Mouse (Mus musculus): ENCODE data around the gene Dok4. TPM values are rescaled to one million over a fixed set of nuclear protein-coding genes. Genes with fewer than 3 reads are reported as not detected.
A peak's percentile ranks its signal among the peaks of the same experiment; 100 is the strongest.

Dok4 gene
- polyA plus RNA-seq (2012; rRNA removed) = 5.3 and 5.8 TPM in 2 replicates

GRCm38 (mm10) chr8:94876197-94876730 lies at the start of gene Dok4:
Gene Dok4 (minus strand): TSS chr8:94876330.
- Histone ChIP-seq H3K27me3 (ENCODE audit: control insufficient read depth, insufficient read depth, low read length) (peaks cover 4% of the 10 kb centered on the region), H3K27ac (ENCODE audit: insufficient read depth, low read length) (peak within 1 kb of the TSS; percentile 10; the same call in 1 of the 2 replicates), H3K4me1 (ENCODE audit: control insufficient read depth, insufficient read depth, insufficient read length) (peaks cover 22% of the 10 kb centered on the region), H3K36me3 (ENCODE audit: control insufficient read depth, insufficient read depth, low read length) (no peaks in the 10 kb centered on the region), H3K4me3 (ENCODE audit: extremely low read depth, insufficient read depth, insufficient read length) (peak within 1 kb of the TSS; percentile 57)
- DNase-seq (ENCODE audit: low read depth in 1 of 2, low spot score in 2 of 2) = peak; percentile 41 to 85
- WGBS = 1% methylated on average over 34 of the region's 37 CpGs
- TF ChIP-seq POLR2A (IDR thresholded peaks at IDR 0.05; ENCODE audit: low read depth, low read length) (no peak; the same call in 1 of the 2 replicates), CTCF (IDR thresholded peaks at IDR 0.05; ENCODE audit: extremely low read depth, insufficient read depth, insufficient read length, insufficient replicate concordance) (no peak)

- WGBS = 18% methylated on average over 8 of the region's 8 CpGs
- no peak for DNase-seq (ENCODE audit: low read depth in 1 of 2, low spot score in 2 of 2)
- Histone ChIP-seq H3K27me3 (ENCODE audit: control insufficient read depth, insufficient read depth, low read length) (no peaks in the 10 kb centered on the region), H3K27ac (ENCODE audit: insufficient read depth, low read length) (peak within 1 kb of the TSS; percentile 21), H3K4me1 (ENCODE audit: control insufficient read depth, insufficient read depth, insufficient read length) (peaks cover 6% of the 10 kb centered on the region; the same call in 1 of the 2 replicates), H3K4me3 (ENCODE audit: extremely low read depth, insufficient read depth, insufficient read length) (peak within 1 kb of the TSS; percentile 45), H3K36me3 (ENCODE audit: control insufficient read depth, insufficient read depth, low read length) (no peaks in the 10 kb centered on the region)
- no peak for TF ChIP-seq CTCF (IDR thresholded peaks at IDR 0.05; ENCODE audit: extremely low read depth, insufficient read depth, insufficient read length, insufficient replicate concordance)
- no peak for TF ChIP-seq POLR2A (IDR thresholded peaks at IDR 0.05; ENCODE audit: low read depth, low read length)
These were observed 47.3 kb upstream of the Dok4 start, which contains the start of gene Adgrg5 for GRCm38 (mm10) chr8:94923405-94923804. Gene Adgrg5 (plus strand): TSS chr8:94923694.

GRCm38 (mm10) chr8:94922602-94923001 lies 46.5 kb upstream of the Dok4 start:
- no peak overlapping the region for H3K4me3 ChIP-seq (ENCODE audit: extremely low read depth, insufficient read depth, insufficient read length)
- no peak for TF ChIP-seq CTCF (IDR thresholded peaks at IDR 0.05; ENCODE audit: extremely low read depth, insufficient read depth, insufficient read length, insufficient replicate concordance)
- no peak for TF ChIP-seq POLR2A (IDR thresholded peaks at IDR 0.05; ENCODE audit: low read depth, low read length)
- WGBS = 21% methylated on average over 8 of the region's 8 CpGs
- DNase-seq (ENCODE audit: low read depth in 1 of 2, low spot score in 2 of 2) = no peak
- H3K27ac ChIP-seq (ENCODE audit: insufficient read depth, low read length) = no peak overlapping the region
- peaks cover 6% of the 10 kb centered on the region; the same call in 1 of the 2 replicates for H3K4me1 ChIP-seq (ENCODE audit: control insufficient read depth, insufficient read depth, insufficient read length)
- no peaks in the 10 kb centered on the region for H3K36me3 ChIP-seq (ENCODE audit: control insufficient read depth, insufficient read depth, low read length)
- H3K27me3 ChIP-seq (ENCODE audit: control insufficient read depth, insufficient read depth, low read length) = peaks cover 4% of the 10 kb centered on the region

- Histone ChIP-seq H3K27ac (ENCODE audit: insufficient read depth, low read length) (no peak overlapping the region), H3K36me3 (ENCODE audit: control insufficient read depth, insufficient read depth, low read length) (no peaks in the 10 kb centered on the region), H3K27me3 (ENCODE audit: control insufficient read depth, insufficient read depth, low read length) (peaks cover 5% of the 10 kb centered on the region), H3K4me3 (ENCODE audit: extremely low read depth, insufficient read depth, insufficient read length) (no peak overlapping the region), H3K4me1 (ENCODE audit: control insufficient read depth, insufficient read depth, insufficient read length) (peaks cover 6% of the 10 kb centered on the region; the same call in 1 of the 2 replicates)
- TF ChIP-seq CTCF (IDR thresholded peaks at IDR 0.05; ENCODE audit: extremely low read depth, insufficient read depth, insufficient read length, insufficient replicate concordance) (no peak), POLR2A (IDR thresholded peaks at IDR 0.05; ENCODE audit: low read depth, low read length) (no peak)
- 65% methylated on average over 6 of the region's 6 CpGs for WGBS
- no peak for DNase-seq (ENCODE audit: low read depth in 1 of 2, low spot score in 2 of 2)
These were observed 46.0 kb upstream of the Dok4 start for GRCm38 (mm10) chr8:94922176-94922575.

- Histone ChIP-seq H3K27me3 (ENCODE audit: control insufficient read depth, insufficient read depth, low read length) (peaks cover 5% of the 10 kb centered on the region), H3K4me3 (ENCODE audit: extremely low read depth, insufficient read depth, insufficient read length) (no peak overlapping the region), H3K27ac (ENCODE audit: insufficient read depth, low read length) (peak overlapping the region; percentile 44; the same call in 1 of the 2 replicates), H3K36me3 (ENCODE audit: control insufficient read depth, insufficient read depth, low read length) (no peaks in the 10 kb centered on the region), H3K4me1 (ENCODE audit: control insufficient read depth, insufficient read depth, insufficient read length) (peaks cover 6% of the 10 kb centered on the region; the same call in 1 of the 2 replicates)
- TF ChIP-seq POLR2A (IDR thresholded peaks at IDR 0.05; ENCODE audit: low read depth, low read length) (no peak), CTCF (IDR thresholded peaks at IDR 0.05; ENCODE audit: extremely low read depth, insufficient read depth, insufficient read length, insufficient replicate concordance) (no peak)
- peak in 1 of 2 experiments; percentile 38 for DNase-seq (ENCODE audit: low read depth in 1 of 2, low spot score in 2 of 2)
These were observed 43.1 kb upstream of the Dok4 start for GRCm38 (mm10) chr8:94919256-94919655.

- Histone ChIP-seq H3K4me1 (ENCODE audit: control insufficient read depth, insufficient read depth, insufficient read length) (peaks cover 6% of the 10 kb centered on the region; the same call in 1 of the 2 replicates), H3K36me3 (ENCODE audit: control insufficient read depth, insufficient read depth, low read length) (no peaks in the 10 kb centered on the region), H3K4me3 (ENCODE audit: extremely low read depth, insufficient read depth, insufficient read length) (peak within 1 kb of the TSS; percentile 68), H3K27me3 (ENCODE audit: control insufficient read depth, insufficient read depth, low read length) (peaks cover 5% of the 10 kb centered on the region), H3K27ac (ENCODE audit: insufficient read depth, low read length) (peak within 1 kb of the TSS; percentile 66)
- WGBS = 8% methylated on average over 46 of the region's 51 CpGs
- TF ChIP-seq POLR2A (IDR thresholded peaks at IDR 0.05; ENCODE audit: low read depth, low read length) (no peak), CTCF (IDR thresholded peaks at IDR 0.05; ENCODE audit: extremely low read depth, insufficient read depth, insufficient read length, insufficient replicate concordance) (no peak)
- no peak for DNase-seq (ENCODE audit: low read depth in 1 of 2, low spot score in 2 of 2)
These were observed 41.8 kb upstream of the Dok4 start, which contains the start of gene Ccdc102a for GRCm38 (mm10) chr8:94917851-94918495. Gene Ccdc102a (minus strand): TSS chr8:94918098.
